Mouse (Mus musculus) frontal cortex, postnatal 36 days (tissue): Measurements from ENCODE around the gene Nucb2.
A peak's percentile ranks its signal among the peaks of the same experiment; 100 is the strongest.

Experiments used
- DNase-seq, 2 experiments: peaks; one replicate each; pipeline ENCODE4 v3.0.0; 2022; ENCODE audit warnings: low spot score in 2 of 2

Nucb2 gene

DNA sequence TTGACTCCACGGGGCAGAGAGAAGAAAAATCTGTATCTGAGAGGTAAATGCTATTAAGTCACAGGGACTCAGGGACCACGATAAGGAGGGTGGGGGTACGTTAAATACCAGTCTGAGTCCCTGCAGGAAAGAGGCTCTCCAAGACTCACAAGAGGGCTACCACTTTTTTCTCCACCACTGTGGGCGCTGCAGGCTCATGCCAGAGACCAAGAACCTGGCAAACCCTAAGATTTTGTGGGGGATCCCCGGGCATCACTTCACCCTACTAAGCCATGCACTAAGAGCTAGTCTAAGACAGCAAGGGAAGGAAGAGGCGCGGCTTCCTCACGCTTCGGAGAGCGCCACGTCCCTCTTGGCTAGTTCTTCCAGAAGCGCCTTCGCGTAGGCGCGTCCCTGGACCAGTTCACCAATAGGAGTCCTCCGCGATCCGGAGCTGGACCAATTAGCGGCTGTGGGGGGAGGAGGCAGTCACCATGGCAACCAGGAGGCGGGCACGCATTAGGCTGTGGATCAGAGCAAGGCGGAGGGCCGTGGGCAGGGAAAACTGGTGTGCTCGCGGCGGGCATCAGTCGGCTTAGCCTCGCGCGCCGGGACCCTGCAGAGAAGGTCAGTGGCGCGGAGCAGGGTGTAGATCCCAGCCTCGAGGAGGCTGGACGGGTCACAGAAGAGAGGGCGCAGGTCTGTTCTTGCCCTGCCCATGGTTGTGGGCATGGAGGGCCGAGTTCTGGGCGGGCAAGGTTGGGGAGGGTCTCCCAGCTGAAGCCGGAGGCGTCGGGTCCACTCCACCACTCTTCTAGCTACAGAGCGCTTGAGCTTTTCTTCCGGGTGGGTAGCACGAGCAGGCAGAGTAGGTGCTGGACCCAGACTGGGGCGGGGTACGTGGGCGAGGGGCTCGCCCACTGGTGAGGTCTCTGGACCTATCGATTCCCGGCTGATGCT, at the start of gene Nucb2:
Gene Nucb2, plus strand, starts transcription at position 491 of the 939 bp plus-strand sequence.
- peak; percentile 98 to 100 for DNase-seq

DNA sequence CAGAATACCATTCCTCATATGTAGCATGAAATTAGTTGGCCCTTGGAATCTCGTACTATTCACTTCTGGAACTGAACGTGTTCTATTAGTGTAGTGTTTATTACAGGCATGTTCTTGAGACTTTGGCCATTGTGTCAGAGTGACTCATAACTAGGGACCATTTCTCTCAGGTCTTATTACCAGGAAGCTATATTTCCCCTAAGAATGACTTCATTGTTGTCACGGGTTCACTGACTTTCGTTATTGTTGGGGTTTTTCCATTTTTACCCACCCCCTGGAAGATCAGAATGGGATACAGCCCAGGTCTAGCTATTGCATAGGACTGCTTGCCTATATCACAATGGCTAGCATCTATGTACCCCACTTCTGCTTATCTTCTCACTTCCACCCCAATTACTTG, 47.2 kb upstream of the Nucb2 start:
- DNase-seq = no peak

DNA sequence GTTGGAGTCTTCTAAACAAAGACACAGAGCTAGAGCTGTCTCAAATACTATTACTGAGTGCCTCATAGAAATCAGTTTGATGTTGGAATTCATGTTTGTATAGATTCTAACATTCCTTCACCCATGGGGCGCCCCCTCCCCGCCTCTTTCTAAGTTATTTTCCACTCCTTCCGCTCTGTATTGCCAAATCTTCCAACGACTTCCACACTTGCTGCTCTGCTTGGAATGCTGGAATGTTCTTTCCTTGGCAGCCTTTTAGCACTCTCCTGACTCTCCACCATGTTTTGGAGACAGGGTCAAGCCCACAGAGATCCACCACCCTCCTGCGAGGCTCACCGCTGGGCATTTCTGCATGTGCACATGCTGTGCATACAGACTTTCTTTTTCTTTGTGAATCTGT, 46.8 kb upstream of the Nucb2 start:
- DNase-seq = no peak

DNA sequence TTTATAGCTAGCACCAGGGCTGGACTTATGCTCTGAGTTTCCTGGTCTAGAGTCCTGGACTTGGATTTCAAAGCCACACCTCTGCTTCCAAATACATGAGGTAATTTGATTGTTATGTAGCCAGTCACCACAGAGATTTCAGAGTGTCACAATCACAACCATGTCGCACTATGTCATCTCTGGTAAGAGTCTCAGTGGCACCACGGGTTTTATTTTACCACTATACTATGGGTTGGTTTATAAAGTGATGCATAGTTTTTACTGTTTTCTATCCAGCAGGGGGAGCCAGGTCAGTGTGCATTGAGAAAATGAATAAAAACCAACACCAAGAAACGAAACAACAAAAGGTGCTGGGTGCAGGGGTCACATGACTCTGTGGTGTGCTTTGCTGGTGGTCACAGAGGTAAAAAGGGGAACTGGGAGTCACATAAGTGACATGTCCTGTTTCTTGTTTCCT, 45.2 kb upstream of the Nucb2 start:
- no peak for DNase-seq

DNA sequence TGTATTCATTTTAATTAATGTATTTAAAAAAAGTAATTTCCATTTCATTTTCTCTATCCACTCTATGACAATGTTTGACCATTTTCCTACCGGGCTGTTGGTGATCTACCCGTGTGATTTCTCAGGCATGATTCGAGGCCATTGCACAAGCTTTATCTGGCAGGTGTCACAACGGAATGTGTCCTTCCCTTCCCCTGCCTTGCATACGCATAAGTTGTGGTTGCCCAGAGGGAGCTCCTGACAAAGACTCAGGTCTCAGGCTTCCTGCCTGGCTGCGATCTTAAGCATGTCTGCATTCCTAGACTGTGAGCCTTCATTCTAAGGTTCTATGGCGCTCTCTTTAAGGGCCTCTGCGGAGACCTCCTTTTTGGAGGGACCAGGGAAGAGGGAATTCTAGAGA, 42.1 kb upstream of the Nucb2 start:
- DNase-seq = no peak

DNA sequence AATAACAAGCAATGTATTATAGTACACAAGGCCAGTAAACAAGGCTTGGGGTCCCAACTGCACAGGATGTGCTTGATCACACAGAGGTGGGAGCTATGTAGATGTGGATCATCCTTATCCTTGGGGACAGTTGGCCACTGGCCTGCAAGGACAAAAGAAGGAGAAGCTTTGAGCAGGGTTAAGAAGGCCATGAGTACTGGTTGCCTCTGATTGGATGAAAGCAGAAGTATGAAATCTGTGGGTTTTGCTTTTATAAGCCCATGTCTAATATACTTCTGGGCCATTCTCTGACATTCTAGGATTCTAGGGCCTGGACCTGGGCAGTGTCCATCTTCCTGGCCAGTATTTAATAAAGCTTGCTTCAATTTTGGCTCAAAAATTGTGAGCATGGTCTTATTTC, 28.3 kb upstream of the Nucb2 start:
- DNase-seq = no peak

DNA sequence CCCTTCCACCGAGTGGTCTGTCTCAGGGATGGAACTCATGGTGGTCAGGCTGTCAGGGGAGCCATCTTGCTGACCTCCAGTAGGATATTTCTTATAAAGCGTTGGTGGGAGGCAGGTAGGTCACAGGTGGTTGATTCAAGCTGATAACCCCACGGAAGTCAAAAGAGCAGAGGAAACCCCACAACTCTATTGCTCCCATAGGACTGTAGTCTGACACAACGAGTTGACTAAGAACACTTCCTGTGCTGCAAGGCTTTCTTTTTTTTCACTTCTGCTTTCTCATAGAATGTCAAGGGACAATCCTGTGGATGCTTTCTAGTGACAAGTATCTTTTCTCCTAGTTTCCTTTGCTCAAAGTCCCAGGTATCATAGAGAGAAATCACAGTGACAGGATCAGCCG, 27.9 kb upstream of the Nucb2 start:
- DNase-seq = no peak

DNA sequence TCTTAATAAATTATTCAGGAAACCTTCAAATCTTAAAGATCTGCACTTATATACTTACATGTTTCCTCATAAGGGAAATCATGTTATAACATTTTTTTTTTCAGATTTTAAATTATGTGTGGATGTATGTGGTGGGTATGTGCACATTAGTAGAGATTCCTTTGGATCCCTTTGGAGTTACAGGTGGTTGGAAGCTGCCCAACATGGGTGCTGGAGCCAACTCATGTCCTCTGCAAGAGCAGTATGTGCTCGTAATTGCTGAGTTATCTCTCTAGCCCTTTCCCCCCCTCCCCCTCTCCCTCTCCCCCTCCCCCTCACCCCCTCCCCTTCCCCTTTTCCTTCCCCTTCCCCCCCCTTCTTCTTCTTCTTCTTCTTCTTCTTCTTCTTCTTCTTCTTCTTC, 21.1 kb upstream of the Nucb2 start:
- DNase-seq = no peak

DNA sequence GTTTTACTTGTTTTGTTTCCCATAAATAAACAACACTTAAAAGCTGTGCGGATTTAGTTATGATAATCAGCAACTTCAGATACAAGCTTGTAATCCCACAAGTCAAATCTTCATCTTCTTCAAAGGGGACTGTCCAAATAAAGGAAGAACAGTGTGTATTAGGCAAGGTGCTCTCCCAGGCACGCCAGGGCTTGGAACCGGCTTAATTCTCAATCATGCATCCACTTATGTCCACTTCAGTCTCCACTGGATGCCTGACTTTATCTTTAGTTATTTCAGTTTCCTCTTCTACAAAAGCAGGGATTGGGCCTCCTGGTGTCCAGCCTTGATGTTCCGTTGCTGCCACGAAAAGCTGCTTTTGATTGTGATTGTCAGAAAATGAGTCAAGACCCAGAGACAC, 20.4 kb upstream of the Nucb2 start:
- DNase-seq = no peak

DNA sequence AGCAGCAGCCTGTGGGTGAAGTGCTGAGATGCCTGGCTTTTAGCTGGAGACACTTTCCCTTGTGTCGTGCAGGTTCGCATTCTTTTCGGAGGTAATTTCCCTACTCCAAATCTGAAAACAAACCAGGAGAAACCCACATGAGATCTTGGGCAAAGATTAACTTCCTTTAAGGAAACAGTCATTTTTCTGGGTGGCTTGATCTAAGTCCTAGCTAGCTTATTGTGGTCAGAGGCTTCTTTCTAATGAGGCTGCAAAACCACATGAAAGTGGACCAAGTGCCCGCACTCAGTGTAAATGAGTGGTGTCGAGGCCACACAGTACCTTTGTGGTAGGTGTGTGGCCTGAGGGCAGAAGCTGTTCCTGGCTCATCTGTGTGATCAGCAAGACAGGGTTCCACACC, 20.0 kb upstream of the Nucb2 start:
- no peak for DNase-seq

DNA sequence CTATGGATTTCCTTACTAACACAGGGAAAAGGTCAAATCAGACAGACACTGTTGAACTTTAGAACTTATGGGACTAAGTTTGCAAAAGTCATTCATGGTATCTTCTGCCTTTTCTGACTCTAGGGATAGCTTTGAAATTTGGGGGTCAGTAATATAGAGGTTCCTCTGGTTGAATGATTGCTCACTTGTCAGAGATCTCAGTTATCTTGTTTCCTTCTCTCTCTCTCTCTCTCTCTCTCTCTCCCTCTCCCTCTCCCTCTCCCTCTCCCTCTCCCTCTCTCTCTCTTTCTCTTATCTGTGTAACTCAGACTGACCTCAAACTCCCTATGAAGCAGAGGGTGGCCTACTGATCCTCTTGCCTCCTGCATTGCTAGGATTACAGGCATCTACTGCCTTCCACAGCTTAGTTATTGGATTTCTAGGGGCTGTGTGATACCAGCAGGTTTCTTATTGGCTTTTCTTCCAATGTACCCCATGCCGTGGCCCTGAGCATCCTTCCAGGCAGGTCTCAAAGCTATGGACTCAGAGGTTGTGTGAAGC, 19.0 kb upstream of the Nucb2 start:
- DNase-seq = no peak

DNA sequence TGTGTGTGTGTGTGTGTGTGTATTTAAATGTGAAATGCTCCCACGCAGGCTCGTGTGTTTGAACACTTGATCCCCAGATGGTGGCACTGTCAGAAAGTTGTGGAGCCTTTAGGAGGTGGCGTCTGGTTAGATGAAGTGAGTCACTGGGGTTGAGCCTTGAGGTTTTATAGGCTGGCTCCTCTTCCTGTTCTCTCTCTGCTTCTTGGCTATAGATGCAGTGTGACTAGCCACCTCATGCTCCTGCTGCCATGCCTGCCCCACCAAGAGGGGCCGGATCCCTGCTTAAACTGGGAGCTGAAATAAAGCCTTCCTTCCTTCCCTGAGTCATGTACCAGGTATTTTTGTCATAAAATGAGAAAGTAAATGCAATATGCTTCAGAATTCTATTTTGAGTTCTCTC, 13.1 kb upstream of the Nucb2 start:
- DNase-seq = no peak

DNA sequence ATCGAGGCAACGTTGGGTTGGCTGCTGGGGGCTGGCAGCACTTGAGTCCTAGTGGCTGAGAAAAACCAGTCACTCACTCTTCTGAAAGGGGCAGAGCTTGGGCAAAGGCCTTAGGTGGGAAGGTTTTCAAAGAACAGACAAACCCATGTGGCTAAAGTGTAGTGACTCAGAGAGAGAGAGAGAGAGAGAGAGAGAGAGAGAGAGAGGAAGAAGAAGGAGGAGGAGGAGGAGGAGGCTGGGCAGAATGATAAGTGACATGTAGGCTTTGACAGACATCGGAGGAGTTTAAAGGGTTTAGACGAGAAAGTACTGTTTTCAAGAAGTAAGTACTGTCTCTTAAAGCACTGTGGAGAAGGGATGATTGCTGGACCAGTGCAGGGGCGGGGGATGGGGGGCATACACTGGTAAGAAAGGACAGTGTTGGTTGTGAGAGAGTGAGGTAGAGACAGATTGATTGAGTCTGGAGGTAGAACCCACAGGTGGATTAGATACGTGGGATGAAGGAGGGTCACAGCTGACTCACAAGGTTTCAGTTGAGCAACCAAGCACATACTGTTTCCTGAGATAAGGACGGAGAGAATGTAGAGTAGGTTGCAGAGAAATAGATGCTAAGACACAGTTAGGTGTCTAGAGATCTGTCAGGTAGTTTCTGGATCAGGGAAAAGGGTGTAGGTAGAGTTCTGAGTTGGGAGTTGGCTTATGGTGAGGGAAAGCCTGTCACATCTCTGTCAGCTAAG, 10.7 kb upstream of the Nucb2 start:
- no peak for DNase-seq

DNA sequence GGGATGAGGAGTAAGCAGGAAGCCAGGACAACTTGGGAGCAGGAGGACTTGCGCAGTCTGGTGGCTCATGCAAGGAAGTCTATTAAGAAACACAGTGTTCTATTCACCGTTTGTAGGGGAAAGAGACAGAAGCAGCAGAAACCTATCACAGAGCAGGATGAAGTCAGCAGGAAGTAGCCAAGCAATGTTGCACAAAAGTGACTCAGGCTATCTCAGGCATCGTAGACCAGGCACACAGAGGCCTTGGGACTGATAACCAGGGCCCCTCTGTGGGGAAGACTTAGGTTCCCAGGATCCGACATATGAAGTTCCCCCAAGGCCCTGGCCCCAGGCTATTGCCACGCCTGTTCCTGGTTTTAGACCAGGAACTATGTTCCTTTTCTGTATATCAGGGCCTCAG, 9.6 kb upstream of the Nucb2 start:
- DNase-seq = no peak

DNA sequence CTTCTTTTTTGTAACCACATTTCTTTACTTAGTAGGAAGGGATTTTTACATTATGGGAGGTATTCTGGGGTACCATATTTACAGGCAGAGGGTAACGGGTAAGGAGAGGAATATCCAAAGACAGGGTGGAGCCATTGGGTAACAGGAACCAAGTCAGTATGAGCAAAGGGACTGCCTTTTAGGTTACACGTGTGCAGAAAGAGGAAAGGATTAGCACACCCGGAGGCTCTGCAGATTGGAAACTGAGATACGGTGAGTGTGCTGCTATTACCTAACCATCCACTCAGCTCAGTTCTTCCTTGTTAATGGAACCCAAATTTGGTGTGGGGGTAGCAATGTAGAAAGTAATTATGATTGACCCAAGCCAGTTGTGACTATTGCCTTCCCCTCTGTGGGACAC, 7.4 kb upstream of the Nucb2 start:
- DNase-seq = no peak

DNA sequence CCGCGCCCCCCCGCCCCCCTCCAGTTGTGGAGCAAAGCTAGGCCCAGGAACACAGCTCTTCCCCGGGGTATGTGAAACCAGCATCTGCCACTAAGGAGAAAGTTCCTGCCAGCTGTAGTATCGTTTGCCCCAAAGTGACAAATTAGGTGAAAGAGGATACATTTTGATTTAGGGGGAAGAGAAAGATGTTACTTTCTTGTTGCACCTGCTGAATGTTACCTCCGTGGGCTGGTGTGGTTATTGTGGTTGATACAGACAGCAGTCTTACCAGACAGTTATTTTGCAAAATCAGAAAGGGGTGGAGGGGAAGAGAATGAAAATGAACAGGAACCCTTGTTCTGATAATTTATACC, 625 bp downstream of the Nucb2 start:
- DNase-seq = no peak

DNA sequence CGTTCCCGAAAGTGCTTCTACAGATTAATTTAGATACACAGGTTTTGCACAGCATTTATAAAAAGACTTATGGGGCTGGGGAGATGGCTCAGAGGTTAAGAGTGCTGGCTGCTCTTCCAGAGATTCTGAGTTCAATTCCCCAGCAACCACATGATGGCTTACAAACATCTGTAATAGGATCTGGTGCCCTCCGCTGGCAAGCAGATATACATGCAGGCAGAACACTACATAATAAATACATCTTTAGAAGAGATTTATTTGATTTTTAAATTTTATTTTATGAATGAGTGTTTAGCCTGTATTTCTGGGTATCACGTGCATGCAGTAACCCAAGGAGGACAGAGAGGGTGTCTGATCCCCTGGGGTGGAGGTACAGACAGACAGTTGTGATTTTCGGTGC, 9.9 kb downstream of the Nucb2 start:
- no peak for DNase-seq

DNA sequence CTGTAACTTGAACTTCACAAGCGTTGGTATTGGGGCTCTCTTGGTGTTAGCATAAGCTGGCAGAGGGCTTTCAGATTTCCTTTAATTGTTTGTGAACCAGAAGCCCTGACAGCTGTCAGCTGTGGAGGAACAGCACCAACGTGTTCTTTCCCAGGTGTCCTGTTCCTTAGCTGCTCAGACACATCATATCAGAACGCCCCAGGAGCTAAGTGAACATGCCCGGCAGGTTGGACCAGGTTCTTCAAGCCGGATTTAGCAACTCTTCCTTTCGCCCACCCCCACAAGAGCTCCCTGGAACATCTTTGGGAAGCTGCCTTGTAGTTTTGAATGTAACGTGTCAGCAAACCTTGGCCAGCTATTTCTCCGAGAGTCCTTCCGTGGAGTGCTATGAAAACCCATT, 10.4 kb downstream of the Nucb2 start:
- DNase-seq = no peak

DNA sequence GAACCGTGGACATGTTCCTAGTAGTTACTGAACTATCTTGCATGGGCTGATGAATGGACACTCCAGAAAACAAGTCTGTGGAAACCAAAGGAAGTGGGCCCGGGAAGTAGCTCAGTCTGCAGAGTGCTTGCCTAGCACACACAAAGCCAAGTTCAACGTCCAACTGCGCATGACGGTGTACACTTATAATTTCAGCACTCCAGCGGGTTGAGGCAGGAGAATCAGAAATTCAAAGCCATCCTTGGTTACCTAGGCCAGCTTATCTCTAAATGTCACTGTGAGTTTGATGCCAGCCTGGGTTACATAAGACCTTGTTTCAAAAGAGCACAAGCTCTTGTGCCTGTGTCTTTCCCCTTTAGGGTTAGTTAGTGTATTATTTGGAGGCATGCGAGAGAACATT, 10.9 kb downstream of the Nucb2 start:
- no peak for DNase-seq

DNA sequence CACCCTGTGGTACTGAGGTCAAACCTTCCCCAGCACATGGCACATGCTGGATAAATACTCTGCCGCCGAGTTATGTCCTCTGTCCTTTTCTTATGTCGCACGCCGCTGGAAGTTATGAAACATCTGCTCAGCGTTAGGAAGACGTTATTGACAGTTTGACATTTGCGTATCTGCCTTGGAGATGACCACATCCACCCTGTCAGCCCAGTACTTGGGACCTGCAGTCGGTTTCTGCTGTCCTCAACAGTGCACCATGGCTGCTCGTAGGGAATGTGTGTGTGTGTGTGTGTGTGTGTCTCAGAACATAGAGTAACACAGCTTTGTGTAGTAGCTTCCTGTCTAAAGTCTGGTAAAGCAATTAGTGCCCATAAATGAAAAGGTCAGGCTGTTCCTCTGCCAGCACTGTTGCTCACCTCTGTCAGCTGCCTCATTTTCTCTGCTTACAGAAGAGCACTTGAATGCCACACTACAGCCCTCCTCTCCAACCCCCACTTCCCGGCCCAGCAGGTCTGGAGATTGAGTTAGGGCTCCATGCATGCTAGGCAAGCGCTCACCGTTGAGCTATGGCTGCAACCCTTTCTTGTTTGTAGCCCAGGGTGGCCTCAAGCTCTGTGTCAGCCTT, 11.5 kb downstream of the Nucb2 start:
- DNase-seq = no peak

DNA sequence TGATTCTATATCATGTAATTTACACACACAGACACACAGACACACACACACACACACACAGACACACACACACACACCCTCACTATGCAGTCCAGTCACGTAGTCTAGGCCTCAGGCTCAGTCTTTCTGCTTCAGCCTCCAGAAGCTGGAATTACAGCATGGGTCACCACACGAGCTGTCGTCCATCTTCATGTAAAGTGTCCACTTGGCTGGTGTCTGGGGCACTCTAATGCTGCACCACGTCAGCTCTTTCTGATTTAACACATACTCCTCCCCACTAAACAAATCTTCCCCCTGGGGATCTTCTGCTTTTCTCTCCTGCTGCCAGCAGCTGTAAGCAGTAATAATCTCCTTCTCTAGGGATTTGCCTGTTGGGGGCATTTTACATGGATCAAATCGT, 13.1 kb downstream of the Nucb2 start:
- no peak for DNase-seq

DNA sequence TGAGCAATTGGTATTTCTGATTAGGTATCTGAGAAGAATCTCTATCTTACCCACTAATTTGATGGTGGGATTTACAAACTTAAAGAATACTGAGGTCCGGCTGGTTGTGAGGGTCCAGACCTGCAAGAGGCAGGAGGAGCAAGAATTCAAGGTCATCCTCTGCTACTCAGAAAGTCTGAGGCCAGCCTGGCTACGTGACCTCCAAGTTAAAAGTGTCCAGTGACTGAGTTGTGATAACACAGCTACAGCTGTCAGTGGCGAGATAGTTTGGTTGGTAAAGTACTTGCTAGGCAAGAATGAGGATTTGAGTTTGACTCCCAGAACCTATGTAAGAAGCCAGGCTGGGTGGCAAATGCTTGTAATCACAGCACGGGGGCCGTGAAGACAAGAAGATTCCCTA, 14.0 kb downstream of the Nucb2 start:
- no peak for DNase-seq

DNA sequence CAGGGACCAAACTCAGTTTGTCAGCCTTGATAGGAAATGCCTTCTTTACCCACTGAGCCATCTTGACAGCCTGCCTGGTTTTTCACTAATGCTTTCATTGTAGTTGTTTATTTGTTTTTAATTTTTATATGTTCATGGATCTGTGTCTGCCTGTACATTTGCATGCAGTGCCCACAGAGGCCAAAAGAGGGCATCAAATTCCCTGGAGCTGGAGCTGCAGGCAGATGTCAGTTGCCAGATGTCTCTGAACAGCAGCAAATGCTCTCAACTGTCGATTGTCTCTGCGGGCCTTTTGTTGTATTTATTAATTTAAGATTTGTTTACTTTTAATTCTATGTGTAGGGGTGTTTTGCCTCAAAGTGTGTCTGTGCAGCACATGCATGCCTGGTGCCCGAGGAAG, 15.6 kb downstream of the Nucb2 start:
- DNase-seq = no peak
